Mouse (Mus musculus) heart, adult 9 months (tissue): Measurements from ENCODE around the gene Ranbp6.

ENCODE experiments used
- DNase-seq, 2 experiments: peaks; one replicate each; pipeline ENCODE4 v3.0.0; 2022; ENCODE audit warnings: low spot score in 2 of 2

Ranbp6 gene

GRCm38 (mm10) chr19:29812581-29813460 is at the start of gene Ranbp6:
Gene Ranbp6, minus strand, starts transcription at chr19:29812974.
- DNase-seq, result peak; percentile 89 to 91

GRCm38 (mm10) chr19:29860816-29861215 is 48.0 kb upstream of the Ranbp6 start:
- no peak for DNase-seq

- no peak for DNase-seq
Observed at GRCm38 (mm10) chr19:29857267-29857666, 44.5 kb upstream of the Ranbp6 start.

DNA sequence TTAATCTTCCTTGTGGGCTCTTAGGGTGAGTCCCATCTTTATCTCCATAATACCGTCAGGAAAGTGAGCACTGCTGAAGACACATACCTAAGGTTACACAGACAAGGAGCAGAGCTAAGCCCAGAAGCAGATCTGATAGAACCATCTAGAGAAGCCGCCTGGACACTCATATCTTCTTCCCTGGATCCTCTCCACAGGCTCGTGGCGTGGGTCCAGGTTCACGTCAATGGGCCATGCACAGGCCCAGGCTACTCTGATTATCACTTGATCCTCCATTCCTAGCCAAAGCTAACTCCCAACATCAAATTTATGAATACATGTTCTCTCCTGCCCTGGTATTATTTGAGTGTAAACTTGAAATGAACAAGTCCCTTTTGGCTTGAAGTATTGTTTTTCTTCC is 40.9 kb upstream of the Ranbp6 start:
- DNase-seq, result no peak

DNA sequence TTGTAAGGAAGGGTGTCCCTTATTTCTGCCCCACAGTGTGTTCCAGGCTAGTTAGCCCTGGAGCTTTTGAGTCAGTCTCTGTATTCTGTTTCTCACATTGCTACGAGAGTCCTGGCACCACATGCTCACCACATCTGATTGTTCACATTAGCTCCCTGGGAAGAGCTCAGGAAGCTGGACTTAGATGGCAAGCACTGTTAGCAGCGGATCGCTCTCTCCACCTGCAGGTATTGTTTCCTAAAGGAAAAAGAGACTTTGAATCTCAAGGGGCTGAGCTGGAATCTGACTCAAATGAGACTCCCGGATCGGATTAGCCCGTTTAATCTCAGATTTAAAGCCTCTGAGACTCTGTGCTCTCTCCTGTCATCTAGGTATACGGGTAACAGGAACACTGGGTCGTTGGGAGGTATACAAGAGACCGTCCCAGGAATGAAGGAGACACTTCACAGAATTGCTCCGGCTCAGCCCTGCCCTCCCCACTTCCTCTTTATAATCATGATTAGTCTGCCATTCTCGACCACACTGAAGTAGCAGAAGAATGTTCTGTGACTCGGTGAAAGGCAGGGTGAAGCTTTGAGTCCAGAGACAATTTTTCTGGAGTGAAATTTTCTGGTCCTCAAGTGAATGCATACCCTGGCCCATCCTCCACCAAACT is 38.4 kb upstream of the Ranbp6 start:
- DNase-seq, result no peak

- no peak for DNase-seq
Observed at GRCm38 (mm10) chr19:29849924-29850551, 37.3 kb upstream of the Ranbp6 start.

GRCm38 (mm10) chr19:29844036-29844661 is 31.4 kb upstream of the Ranbp6 start:
- no peak for DNase-seq

DNA sequence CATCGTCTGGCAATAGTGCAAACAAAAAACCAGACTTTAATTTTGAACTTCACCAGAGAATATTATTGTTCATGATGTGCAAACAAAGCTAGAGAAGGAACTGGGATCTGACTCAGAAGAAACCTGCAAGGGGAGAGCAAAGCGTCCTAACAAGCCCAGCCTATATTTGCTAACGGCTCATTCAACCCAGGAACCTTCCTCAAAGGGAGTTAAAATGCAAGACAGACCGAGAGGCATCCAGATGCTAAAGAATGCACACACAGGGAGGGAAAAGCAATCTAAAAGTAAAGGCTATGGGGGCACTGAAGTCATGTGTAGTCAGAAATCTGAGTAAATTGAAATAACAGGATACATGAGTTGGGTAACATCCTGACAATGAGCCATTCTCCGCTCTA is 30.9 kb upstream of the Ranbp6 start:
- no peak for DNase-seq

DNA sequence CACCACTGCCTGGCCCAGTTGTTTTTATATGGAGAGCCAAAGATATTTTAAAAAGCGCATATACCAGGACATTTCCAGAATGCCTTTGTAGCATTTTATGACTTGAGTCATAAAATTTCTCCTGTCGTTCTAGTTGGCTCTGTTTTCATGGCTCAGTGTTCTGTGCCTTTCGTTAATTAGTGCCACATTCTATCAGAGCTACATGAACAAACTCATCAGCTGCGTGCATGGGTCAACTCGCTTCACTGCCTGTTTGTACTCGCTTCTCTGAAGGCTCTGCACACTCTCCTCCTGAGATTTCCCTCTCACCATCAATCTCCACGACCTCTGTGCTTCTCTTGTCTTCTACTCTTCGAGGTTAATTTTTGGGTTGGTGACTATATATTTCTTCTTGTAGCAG is 30.2 kb upstream of the Ranbp6 start:
- DNase-seq, result no peak

DNA sequence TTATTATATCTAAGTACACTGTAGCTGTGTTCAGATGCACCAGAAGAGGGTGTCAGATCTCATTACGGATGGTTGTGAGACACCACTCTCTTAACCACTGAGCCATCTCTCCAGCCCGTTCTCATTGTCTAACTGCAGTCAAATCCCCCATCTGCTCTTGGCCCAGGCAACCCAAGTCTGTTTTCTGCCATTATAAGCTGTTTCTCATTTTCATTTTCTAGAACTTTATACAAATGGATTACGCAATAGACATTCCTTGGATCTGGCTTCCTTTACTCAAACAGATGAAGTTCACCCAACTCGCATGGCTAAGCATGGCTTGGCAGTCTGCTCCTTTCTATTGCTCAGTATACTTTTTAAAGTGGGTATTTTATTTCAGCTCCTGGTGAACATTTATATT is 27.9 kb upstream of the Ranbp6 start:
- DNase-seq, result peak; percentile 51

DNA sequence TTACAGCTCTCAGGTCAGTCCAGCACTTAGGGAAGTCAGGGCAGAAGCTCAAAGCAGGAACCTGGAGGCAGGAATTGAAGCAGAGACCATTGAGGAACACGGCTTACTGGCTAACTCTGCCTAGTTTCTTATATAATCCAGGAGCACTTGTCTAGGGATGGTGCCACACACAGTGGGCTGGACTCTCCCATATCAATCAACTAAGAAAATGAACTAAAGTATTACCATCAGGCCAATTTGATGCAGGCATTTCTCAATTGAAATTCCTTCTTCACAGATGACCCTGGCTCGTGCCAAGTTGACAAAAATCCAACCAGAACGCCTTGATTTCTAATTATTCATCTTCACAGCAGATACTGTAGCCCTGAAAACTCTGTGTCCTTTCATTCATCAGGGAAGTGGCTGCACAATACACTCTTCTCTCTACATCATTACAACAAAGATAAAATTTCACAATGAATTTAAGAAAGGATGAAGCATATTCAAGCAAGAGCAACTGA is 25.9 kb upstream of the Ranbp6 start:
- peak; percentile 23 to 26 for DNase-seq

GRCm38 (mm10) chr19:29838171-29838570 is 25.4 kb upstream of the Ranbp6 start:
- no peak for DNase-seq

DNA sequence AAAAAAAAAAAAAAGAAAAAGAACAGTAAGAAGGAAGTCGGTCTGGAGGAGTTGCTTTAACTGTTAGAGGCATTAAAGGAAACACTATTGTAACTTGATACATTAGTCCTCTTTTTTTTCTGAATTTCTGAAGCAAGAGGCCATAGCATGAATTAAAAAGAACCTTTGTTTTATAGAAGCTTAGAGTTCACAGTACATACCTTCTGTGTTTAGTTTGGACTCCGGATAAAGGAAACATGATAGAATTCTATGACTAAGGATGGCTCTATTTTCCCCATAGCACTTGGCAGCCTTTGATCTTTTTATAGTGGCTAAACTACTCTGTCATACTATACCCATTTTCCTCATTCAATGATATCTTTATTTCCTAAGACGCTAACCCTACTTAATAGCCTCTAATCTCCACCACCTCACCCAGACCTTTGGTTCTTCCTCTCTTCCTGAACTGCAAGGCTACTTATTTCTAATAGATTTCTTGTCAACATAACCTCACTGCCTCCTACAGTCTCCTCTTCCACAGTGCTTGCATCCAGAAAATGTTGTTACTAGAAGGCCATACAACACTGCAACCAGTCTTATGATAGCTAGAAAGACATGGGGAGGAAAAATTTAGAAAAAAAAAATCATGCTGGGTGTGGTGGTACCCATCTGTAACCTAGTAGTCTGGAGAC is 22.7 kb upstream of the Ranbp6 start:
- no peak for DNase-seq

DNA sequence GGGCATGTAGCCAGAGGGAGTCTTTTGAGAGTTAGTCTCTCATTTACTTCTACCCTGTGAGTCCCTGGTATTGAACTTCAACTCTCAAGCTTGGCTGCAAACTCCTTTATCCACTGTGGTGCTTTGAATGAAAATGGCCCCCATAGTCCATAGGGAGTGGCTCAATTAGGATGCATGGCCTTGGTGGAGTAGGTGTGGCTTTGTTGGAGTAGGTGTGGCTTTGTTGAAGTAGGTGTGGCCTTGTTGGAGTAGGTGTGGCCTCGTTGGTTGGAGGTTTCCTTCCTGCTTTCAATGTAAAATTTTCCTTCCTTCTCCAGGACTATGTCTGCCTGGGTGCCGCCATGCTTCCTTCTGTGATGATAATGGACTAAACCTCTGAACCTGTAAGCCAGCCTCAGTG is 18.1 kb upstream of the Ranbp6 start:
- no peak for DNase-seq

DNA sequence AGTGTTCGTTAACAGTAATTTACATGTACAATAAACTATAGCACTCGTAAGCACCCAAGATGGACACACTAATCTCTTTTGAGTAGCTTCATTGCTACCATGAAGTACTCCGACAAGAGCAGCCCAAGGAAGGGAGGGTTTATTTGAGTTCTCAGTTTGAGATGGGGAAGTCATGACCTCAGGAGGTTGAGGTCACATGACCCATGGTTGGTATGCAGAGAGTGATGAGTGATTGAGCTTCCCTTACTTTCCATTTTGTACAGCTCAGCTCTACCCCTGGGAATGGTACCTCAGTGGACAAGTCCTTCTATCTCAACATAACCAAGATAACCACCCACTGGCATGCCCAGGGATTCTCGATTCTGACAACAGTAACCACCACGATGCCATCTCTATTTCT is 15.8 kb upstream of the Ranbp6 start:
- DNase-seq, result no peak

DNA sequence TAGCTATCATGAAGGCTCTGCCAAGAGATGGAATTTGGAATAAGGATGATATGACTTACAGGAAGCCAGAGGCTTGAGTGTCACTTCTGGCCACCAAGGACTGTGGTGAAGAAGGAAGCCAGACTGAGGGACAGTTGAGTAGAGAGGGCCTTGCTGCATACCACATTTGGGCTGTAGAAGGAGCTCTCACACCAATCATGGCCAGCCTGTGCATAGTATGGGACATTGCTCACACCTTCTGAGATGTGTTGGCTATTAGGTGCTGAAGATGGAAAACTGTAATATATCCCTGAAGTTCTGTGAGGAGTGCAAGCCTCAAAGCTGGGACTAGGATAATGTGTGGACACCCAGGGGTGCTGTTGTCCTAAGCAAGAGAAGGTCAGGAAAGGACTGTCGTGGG is 13.9 kb upstream of the Ranbp6 start:
- peak in 1 of 2 experiments; percentile 6 for DNase-seq

DNA sequence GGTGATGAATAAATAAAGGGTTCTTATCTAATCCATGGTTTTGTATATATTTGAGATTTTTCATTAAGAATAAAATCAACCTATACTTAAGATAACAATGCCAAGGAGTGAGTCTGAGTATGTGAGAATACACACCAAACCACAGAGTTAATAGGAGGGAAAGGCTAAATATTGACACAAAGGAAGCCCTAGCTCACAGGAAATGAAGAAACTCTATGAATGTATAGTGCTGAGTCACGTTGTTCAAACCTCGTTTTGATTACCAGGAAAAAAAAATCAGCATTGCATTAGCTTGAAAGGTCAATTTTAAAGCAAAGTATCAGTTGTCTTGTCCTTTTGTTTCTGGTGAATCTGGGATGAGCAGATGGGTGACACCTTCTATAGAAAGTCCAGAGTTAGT is 12.2 kb upstream of the Ranbp6 start:
- no peak for DNase-seq

GRCm38 (mm10) chr19:29824034-29824700 is 11.4 kb upstream of the Ranbp6 start:
- peak in 1 of 2 experiments; percentile 55 for DNase-seq

GRCm38 (mm10) chr19:29823456-29824010 is 10.8 kb upstream of the Ranbp6 start:
- DNase-seq, result no peak

DNA sequence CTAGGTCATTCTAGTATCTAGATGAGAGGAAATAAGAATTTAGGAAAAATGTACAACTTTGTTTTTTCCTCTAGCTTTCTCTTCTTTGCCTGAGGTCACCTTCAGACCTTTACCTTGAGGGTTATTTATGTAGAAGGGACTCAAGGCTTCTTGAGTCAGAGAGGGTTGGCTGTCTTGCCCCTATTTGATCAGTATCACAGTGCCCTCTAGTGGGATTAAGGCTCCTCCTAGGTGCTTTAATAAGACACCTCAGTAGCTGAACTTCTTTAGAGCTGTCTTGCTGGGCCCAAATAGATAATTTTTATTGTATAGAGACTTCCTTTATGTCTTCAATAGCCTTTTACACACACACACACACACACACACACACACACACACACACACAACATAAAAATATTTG is 8.2 kb upstream of the Ranbp6 start:
- peak in 1 of 2 experiments; percentile 14 for DNase-seq

GRCm38 (mm10) chr19:29810022-29810421 is 2.8 kb downstream of the Ranbp6 start:
- no peak for DNase-seq
